Mouse (Mus musculus) monocyte, adult 2 months (primary cell): ENCODE measurements around the gene Gm45713.
"Not testable (repeated sequence)": the region's sequence is repeated elsewhere in the genome, so short reads cannot be mapped to it uniquely, and the experiment has no call there.

Source experiments
- DNase-seq, 2 experiments: peaks; one replicate each; pipeline ENCODE4 v3.0.0; 2022; ENCODE audit warnings: low spot score in 2 of 2, low read depth in 1 of 2

Gene Gm45713

DNA sequence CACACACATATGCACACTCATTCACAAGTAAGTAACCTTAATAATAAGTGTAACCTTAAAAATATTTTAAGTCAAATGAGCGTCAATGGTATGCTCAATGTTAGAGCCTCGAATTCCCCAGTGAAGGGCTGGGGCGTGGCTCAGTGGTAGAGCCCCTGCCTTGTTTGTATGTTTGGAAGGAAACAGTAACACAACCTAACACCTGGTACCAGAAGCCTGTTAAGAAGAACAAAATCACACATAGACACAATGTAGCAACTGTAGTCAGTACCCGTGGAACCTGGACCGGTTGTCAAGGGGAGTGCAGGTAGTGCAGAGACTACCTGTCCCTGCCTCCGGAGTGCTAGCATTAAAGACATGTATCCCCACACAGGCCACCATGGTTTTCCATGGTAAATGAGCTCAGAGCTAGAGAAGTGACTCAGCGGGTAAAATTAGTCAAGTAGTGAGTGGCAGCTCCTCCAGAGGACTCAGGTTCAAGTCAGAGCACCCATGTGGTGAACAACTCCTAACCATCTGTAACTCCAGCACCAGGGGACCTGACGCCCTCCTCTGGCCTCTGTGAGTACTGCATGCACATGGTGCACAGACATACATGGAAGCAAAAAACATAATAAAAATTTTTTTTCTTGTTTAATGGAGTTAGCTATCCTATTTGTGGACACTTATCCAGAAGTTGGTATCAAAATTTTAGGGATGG, 37.3 kb downstream of the Gm45713 start:
- no peak for DNase-seq

- DNase-seq = no peak
Observed at GRCm38 (mm10) chr7:45097479-45097878, 38.6 kb downstream of the Gm45713 start.

GRCm38 (mm10) chr7:45095965-45096364, 40.1 kb downstream of the Gm45713 start:
- not testable (repeated sequence) for DNase-seq

- DNase-seq = no peak
Observed at GRCm38 (mm10) chr7:45095367-45095766, 40.7 kb downstream of the Gm45713 start.

DNA sequence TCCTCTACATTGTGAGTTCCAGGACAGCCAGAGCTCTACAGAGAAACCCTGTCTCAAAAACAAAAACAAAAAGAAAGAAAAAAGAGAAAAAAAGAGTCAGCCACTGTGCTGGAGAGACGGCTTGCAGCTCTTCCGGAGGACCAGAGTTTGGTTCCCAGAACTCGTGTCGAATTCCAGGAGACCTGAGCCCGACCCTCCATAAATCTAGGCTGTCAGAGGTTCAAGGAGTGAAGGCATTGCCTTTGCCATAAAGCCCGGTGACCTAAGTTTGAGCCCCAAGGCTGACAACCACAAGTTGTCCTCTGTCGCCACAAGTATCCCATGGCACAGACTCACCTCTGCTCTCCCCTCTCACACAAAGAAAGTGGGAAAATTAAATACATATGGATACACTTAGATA, 41.9 kb downstream of the Gm45713 start:
- DNase-seq = no peak

DNA sequence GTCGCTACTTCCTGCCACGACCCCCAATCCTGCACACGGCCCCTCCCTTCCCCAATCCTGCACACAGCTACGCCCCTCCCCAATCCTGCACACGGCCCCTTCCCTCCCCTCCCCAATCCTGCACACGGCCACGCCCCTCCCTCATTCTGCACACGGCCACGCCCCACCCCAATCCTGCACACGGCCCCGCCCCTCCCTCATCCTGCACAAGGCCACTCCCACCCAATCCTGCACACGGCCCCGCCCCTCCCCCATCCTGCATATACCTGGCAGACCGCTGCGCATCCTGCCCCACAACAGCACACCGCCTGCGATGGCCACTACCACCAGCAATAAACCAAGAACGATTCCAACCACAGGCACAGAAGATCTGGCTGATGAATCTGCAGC, 42.5 kb downstream of the Gm45713 start:
- no peak for DNase-seq

GRCm38 (mm10) chr7:45092828-45093515, 43.1 kb downstream of the Gm45713 start:
- no peak for DNase-seq

DNA sequence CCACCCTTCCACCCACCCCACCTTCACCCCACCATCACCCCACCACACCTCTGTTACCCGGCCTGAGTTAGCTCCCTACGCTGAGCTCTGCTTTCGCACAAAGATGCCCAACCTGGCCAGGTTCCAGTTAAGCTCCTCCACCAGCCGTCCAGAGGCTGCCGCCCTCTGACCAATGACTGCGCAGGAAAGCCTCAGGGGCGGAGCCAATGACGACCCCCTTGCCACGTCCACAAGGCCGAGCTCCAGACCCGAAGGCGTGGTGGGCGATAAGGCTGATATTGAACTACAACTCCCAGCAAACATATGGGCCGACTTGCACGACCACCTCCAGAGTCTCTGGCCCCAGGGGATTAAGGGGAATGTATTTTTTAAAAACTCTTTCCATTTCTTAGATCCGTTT, 44.0 kb downstream of the Gm45713 start, which contains the start of gene Rcn3:
Gene Rcn3 (minus strand): TSS at position 174 of the 400 bp plus-strand sequence.
- no peak for DNase-seq

DNA sequence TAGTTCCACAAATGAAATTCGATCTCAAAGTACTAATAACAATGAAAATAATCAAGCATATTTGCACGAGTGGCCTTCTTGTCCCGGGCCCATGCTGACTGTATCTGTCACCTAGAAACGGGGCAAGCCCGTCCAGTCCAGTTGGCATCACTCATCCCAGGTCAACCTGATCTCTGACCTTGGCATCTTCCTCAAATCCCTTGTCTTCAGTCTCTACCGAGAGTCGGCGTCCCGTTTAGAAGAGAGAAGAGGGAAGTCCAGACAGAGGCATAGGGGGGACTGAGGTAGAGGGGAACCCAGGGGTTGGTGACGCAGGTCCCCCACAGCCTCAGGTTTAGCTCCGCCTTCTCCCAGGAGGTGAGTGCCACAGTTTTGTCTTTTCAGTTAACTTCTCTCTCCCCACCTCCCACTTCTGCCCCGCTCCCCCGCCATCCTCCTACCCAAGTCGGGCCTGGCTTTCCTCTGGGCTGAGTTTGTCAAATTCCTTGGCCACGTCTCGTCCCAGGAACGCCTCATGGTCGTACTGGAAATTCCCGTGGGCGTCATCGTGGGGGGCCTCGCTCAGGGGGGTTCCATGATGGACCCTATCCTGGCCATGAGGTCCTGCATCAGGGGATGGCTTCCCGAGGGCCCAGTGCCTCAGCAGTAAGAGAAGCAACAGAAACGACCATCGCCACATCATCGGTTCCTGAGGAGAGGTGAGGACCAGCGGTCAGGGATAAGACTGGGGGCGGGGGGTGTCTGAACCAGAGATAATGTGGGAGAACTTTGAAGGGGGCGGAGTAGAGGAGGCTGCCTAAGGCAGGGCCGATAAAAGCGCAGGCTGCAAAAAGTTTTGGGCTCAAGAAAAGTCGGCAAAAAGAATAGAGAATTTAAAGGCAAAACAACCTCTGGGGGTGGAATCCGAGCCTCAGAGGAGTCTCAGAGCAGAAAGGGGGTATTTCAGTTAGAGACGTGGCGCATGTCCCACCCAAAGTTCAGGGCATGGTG, 44.7 kb downstream of the Gm45713 start:
- no peak for DNase-seq

GRCm38 (mm10) chr7:45090251-45090977, 45.6 kb downstream of the Gm45713 start:
- no peak for DNase-seq

DNA sequence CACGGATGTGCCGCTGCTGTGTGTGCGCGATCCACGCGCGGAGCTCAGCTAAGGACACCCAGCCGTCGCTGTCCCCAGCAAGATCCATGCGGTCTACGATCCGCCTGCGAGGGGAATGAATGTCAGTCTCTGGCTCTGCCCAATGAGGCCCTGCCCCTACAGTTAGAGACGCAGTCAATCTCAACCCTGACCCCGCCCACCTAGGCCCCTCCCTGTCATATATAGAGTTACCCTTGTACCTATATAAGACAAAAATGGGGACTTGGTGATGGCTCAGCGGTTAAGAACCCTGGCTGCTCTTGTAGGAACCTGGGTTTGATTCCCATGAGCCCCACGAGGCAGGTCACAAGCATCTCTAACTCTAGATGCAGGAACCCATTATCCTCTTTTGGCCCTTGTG, 47.4 kb downstream of the Gm45713 start:
- no peak for DNase-seq

GRCm38 (mm10) chr7:45086084-45086483, 49.9 kb downstream of the Gm45713 start:
- DNase-seq = no peak

DNA sequence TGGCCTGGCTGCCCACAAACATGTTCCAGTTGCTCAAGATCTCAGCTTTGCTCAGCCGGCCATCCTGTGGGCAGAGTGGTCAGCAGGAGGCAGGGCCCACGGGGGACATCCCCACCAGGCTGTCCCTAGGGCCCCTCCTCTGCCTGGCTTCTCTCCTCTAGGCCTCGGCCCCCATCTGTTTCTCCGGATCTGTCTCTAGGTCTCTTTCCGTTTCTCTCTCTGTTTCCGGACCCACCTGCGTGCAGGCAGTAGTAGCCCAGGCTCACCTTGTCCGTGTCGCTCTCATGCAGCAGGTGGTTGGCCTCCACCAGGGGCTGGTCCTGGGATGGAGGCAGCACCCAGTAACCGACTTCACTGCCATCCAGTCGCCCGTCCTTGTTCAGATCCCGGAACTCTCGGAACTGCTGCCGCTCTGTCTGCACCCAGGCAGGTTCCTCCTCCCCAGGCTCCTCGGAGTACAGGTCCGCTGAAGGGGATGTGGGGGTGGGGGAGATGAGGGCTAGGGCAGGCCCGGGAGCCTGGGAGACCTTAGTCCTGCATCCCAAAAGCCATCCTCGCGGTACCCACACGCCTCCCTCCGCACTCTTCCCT, 52.6 kb downstream of the Gm45713 start:
- no peak for DNase-seq

- peak; percentile 30 to 71 for DNase-seq
Observed at GRCm38 (mm10) chr7:45082401-45083299, 53.4 kb downstream of the Gm45713 start.

GRCm38 (mm10) chr7:45081016-45081415, 55.0 kb downstream of the Gm45713 start:
- no peak for DNase-seq

DNA sequence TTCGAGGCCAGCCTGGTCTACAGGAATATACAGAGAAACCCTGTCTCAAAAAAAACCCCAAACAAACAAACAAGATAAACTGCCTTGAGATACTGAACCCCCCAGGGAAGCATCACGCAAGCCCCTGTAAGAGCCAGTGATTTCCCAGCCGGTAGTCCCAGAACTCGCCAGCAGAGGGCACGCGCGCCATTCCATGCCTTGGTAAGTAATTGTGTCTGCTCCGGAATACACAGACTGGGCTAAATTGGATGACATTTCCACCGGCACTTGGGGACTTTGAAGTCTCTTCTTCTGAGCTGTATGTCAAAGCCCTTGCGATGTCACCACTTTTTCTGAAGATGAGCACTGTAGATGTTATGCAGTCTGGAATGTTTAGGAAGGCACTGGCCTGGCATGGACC, 56.2 kb downstream of the Gm45713 start:
- DNase-seq = peak; percentile 59 to 86

DNA sequence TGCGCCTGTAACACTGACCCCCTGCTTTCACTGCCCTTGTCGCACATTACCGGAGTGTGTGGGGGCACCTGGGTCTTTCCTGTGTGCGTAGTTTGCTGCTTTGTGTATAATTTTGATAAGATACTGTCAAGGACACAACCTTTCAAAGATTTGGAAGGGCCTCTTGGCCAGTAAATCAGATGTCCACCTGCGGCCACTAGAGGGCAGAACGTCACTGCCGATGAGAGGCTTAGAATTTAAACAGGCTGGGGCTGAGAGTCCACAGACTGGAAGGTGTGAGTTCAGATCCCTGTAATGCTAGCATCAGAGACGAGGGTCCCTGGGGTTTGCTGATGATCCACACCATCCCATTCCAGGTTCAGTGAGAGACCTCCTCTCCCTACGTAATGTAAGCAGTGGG, 57.5 kb downstream of the Gm45713 start:
- DNase-seq = peak; percentile 33 to 56

GRCm38 (mm10) chr7:45077829-45078228, 58.2 kb downstream of the Gm45713 start:
- DNase-seq = no peak

DNA sequence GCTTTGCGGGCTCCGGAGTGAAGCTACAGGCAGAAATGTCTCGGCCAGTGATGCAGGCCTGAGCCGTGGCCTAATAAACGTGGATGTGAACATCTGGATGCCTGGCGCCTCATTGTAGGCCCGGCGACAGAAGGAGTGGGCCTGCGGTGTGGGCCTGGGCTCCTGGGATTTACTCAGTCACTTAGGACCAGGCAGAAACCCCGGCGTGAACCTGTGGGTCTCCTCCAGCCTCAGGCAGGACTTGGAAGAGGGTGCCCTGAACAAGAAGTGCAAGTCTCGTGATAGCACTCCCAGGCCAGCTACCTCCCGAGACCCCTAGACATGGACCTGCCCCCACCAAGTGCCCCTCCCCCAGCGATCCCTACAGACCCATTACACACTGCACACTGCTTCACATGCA, 58.7 kb downstream of the Gm45713 start:
- DNase-seq = no peak
